Mouse (Mus musculus): ENCODE measurements around the gene Gdpd3.

DNA sequence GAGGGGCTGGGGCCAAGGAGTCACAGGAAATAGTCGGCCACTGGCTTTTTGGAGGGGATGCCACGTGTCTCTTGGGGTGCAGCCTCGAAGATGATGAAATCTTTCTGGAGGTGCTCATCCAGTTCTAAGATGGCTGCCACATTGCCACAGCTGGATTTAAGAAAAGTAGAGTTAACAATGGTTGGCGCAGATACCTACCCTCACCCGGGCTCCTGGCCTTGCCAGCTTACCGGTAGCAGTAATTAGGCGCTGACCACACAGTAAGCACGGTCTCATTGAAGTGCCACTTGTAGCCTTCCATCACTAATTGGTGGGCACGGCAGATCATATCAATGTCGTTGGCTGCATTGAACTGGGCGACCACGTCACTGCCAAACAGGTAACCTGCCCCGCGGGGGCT, 20.0 kb downstream of the Gdpd3 start:
- TF ChIP-seq CTCF (IDR thresholded peaks at IDR 0.05; ENCODE audit: insufficient read depth, low read length) (no peak), POLR2A (IDR thresholded peaks at IDR 0.05; ENCODE audit: borderline replicate concordance, extremely low read depth, low read depth, low read length) (no peak)

Data from lung, adult 2 months (tissue).